Mouse (Mus musculus) E14TG2a.4 (cell line): ENCODE results near the gene Prr13.

Experiments
- CTCF ChIP-seq: conservative IDR thresholded peaks from 2 replicates; pipeline ENCODE4 v1.5.1; 2014; ENCODE audit warnings: low read length
- NANOG ChIP-seq: IDR thresholded peaks from 2 replicates; pipeline ENCODE4 v1.6.1; 2014; ENCODE audit warnings: borderline replicate concordance, low read length, mixed read lengths
- POU5F1 ChIP-seq: IDR thresholded peaks from 2 replicates; pipeline ENCODE4 v1.6.1; 2014; ENCODE audit warnings: low read length, borderline replicate concordance

DNA sequence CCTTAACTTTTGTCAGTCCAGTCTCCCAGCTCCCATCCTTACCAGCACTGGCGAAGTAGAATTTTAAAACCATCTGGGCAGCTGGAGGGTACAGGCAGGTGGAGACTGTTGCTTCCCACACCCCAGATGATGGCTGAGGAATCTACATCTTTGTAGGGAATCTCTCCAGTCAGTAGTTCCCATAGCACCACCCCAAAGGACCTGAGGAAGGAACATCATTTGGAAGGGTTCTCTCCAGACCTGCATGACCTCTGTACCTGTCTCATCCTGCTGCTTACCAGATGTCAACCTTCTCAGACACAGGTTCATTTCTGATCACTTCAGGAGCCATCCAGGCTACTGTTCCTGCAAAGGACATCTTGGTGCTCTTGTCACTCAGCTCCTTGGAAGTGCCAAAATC, 44.6 kb downstream of the Prr13 start, which contains the start of gene Gm10337:
- TF ChIP-seq CTCF, result no peak
- TF ChIP-seq POU5F1, result no peak
- no peak for TF ChIP-seq NANOG
